8 mouse cellular contexts compared by ENCODE assay signal in the genomic region with DNA sequence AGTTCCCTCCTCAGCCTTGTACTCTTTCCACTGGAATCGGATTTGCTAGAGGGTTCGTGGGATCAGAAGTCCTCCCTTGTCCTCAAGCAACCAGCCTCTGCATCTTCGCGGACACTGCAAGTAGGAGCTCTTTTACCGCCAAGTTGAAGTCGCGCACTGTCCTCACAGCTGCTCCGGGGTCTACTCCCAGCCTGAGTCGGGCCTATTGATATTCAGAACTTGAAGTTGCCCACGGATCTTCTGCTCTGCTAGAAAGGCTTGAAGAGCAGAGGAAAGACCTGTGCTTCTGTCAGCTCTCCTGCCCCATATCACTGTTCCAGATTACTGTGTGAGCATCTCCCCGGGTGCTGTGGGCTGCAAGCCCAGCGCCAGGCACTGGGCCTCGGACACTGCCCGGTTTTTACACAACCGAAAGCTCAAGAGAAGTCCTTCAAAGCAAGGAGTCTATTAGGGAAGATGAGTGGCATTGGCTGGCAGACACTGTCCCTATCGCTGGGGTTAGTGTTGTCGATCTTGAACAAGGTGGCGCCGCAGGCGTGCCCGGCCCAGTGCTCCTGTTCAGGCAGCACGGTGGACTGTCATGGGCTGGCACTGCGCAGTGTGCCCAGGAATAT. TPM values are rescaled to one million over a fixed set of nuclear protein-coding genes. Genes with fewer than 3 reads are reported as not detected.
DNase-seq lines count a peak whose midpoint lies in the region; ATAC-seq lines count a peak whose summit lies in the region.

No protein-coding gene starts in this region.

- H3K4me3 ChIP-seq in neural tube, embryonic 13.5 days, result peak overlapping the region; percentile 79

- intact Hi-C loops in heart, postnatal 36 days (cut with DNase I), result loop anchor here (10.0 kb wide), 1 partner anchor 740 kb away; no protein-coding TSS in a partner anchor
- intact Hi-C loops in left cerebral cortex, postnatal 4 days (cut with DNase I), result loop anchor here (10.0 kb wide), 2 partner anchors 970 to 1540 kb away; no protein-coding TSS in a partner anchor

- peak overlapping the region; percentile 85 for H3K9ac ChIP-seq in neural tube, embryonic 13.5 days

- H3K4me2 ChIP-seq in neural tube, embryonic 13.5 days, result peak overlapping the region; percentile 96

- H3K27me3 ChIP-seq in neural tube, embryonic 13.5 days, result no peaks in the 10 kb centered on the region

- DNase-seq in left cerebral cortex, adult 18-20 months (ENCODE audit: low spot score in 2 of 2), result peak; percentile 6 to 22
- no peak for DNase-seq in left cerebral cortex, adult 11 months (ENCODE audit: low spot score)
- DNase-seq in embryo, embryonic 10.5 days (ENCODE audit: low spot score), result peak; percentile 53
- DNase-seq in heart, postnatal 36 days, result peak; percentile 4 to 18
- peak; percentile 8 for DNase-seq in left cerebral cortex, postnatal 4 days
- DNase-seq in adrenal gland, adult 2 months, result no peak
- no peak for DNase-seq in spleen, postnatal 14 days (ENCODE audit: low spot score in 2 of 2)

- 1% methylated on average over 23 of the region's 23 CpGs for WGBS in neural tube, embryonic 13.5 days

- ATAC-seq in neural tube, embryonic 13.5 days (ENCODE audit: low read depth), result peak; percentile 10; the same call in 1 of the 2 replicates

- H3K27ac ChIP-seq in neural tube, embryonic 13.5 days (replicated peaks), result peak overlapping the region; percentile 80; the same call in 1 of the 2 replicates

- no peaks in the 10 kb centered on the region for H3K36me3 ChIP-seq in neural tube, embryonic 13.5 days

- no peaks in the 10 kb centered on the region for H3K9me3 ChIP-seq in neural tube, embryonic 13.5 days

- peaks cover 48% of the 10 kb centered on the region for H3K4me1 ChIP-seq in neural tube, embryonic 13.5 days (replicated peaks)

RNA-seq across cellular contexts. Expression of gene Slit2, which starts 1.8 kb away (rescaled TPM):
- 10 to 100 TPM; 23.5 to 24.3 TPM for total RNA-seq in left cerebral cortex, adult 18-20 months (2021)
- total RNA-seq in heart, postnatal 36 days (2021), result 1 to 10 TPM; 4.2 to 5.9 TPM
- 10 to 100 TPM; 37.3 to 38.7 TPM for total RNA-seq in left cerebral cortex, postnatal 4 days (2021)
- polyA plus RNA-seq in neural tube, embryonic 13.5 days (2015; fragmentation: Nextera tagmentation; extraction: Ambion mirVana), result 47.2 and 52.6 TPM in 2 replicates
- 10 to 100 TPM in 1 of 2 experiments, 1 to 10 TPM in 1; 7.8 to 26.2 TPM for total RNA-seq in adrenal gland, adult 2 months (2021)
- polyA plus RNA-seq in adrenal gland, adult 2 months (2012; rRNA removed), result 3.4 and 7.0 TPM in 2 replicates

Comparison
In these comparisons a context has a peak if more than half of its experiments do, and no peak if none do; other contexts are left out.
1. DNase-seq: peak in left cerebral cortex, adult 18-20 months (2 of 2), embryo, embryonic 10.5 days (single experiment), heart, postnatal 36 days (2 of 2) and left cerebral cortex, postnatal 4 days (single experiment); none in left cerebral cortex, adult 11 months (single experiment), adrenal gland, adult 2 months (single experiment) and spleen, postnatal 14 days (0 of 2).